Mouse (Mus musculus): ENCODE measurements around the gene Guca1a. TPM values are rescaled to one million over a fixed set of nuclear protein-coding genes. Genes with fewer than 3 reads are reported as not detected.

The Guca1a gene
- total RNA-seq, 2 experiments from 2014 or later, result 0.42 TPM; not detected in 1

- DNase-seq, result no peak
These were observed 19.8 kb upstream of the Guca1a start for GRCm38 (mm10) chr17:47420195-47420594.

GRCm38 (mm10) chr17:47409897-47410861 lies 9.8 kb upstream of the Guca1a start:
- peak; percentile 8 to 57 for DNase-seq

GRCm38 (mm10) chr17:47408558-47408898 lies 8.1 kb upstream of the Guca1a start:
- peak; percentile 36 to 73 for DNase-seq

DNA sequence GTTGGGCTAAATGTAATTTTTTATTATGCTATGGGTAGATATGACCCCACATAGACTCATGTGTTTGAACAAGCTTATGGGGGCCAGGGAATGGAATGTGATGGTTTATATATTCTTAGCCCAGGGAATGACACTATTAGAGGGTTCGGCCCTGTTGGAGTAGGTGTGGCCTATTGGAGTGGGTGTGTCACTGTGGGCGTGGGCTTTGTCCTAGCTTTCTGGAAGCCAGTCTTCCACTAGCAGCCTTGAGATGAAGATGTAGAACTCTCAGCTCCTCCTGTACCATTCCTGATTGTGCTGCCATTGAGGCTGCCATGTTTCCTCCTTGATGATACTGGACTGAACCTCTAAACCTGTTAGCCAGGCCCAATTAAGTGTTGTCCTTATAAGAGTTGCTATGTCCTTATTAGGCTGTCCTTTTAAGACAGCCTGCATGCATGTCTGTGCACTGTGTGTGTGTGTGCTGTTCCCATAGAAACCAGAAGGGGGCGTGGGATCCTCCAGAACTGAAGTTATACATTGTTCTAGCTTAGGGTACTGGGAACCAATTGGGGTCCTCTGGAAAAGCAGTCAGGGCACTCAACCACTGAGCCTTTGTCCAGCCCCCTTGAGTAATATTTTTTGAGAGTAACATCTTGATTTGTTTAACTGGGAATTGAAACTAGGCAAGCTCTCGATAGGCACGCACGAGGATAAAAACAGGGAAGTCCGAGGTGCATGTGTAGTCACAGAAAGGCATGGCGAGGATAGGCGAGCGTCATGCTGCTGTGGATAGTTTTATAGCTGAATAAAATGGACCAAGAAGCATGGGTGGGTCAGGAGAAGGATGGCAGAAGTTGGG lies 7.6 kb upstream of the Guca1a start:
- DNase-seq, result no peak

GRCm38 (mm10) chr17:47399091-47399490 lies 1.3 kb downstream of the Guca1a start:
- DNase-seq, result no peak

- DNase-seq, result peak; percentile 50 to 53
These were observed 4.9 kb downstream of the Guca1a start for GRCm38 (mm10) chr17:47395376-47395913.

GRCm38 (mm10) chr17:47394223-47394869 lies 6.0 kb downstream of the Guca1a start:
- DNase-seq, result peak; percentile 28 to 35

- peak; percentile 15 to 53 for DNase-seq
These were observed 13.7 kb downstream of the Guca1a start for GRCm38 (mm10) chr17:47386649-47387048.

- DNase-seq, result no peak
These were observed 15.2 kb downstream of the Guca1a start, which contains the start of gene Guca1b for GRCm38 (mm10) chr17:47385145-47385544. TSS of gene Guca1b (plus strand) at chr17:47385393.

DNA sequence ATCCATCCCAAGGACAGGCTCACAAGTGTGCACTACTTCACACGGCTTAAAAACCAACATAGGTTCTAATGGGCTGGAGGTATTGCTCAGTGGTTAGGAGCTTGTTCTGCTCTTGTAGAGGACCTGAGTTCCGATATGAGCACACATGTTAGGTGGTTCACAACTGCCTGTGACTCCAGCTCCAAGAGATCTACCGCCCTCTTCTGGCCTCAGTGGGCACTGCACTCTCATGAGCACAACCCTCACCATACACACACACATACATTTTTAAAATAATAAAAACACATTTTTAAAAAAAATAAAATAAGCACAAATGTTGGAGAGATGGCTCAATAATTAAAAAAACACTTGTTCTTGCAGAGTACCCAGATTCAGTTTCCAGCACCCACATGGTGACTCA lies 16.3 kb downstream of the Guca1a start:
- DNase-seq, result no peak

DNA sequence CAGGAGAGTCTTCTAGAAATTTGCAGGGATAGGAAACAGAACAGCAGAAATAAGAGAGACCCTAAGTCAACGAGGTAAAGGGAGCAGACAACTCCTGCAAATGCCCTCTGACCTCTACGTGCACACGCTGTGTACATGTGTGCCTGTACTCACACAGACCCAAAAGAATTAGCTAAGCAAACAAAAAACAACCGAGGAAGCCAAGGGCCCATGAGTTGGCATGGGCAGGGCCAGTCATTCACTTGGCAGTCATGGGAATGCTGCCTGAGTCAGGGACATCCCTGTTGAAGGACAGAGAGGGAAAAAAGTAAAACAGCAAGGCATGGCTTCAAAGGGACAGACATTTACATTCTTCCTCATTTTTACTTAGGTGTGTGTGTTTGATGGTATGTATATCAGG lies 17.1 kb downstream of the Guca1a start:
- no peak for DNase-seq

- DNase-seq, result no peak
These were observed 18.5 kb downstream of the Guca1a start for GRCm38 (mm10) chr17:47381917-47382316.

GRCm38 (mm10) chr17:47378133-47378532 lies 22.3 kb downstream of the Guca1a start:
- DNase-seq, result no peak

- DNase-seq, result no peak
These were observed 23.6 kb downstream of the Guca1a start for GRCm38 (mm10) chr17:47376779-47377280.

GRCm38 (mm10) chr17:47373991-47374390 lies 26.4 kb downstream of the Guca1a start:
- no peak for DNase-seq

GRCm38 (mm10) chr17:47371451-47371850 lies 28.9 kb downstream of the Guca1a start:
- peak; percentile 41 to 75 for DNase-seq

DNA sequence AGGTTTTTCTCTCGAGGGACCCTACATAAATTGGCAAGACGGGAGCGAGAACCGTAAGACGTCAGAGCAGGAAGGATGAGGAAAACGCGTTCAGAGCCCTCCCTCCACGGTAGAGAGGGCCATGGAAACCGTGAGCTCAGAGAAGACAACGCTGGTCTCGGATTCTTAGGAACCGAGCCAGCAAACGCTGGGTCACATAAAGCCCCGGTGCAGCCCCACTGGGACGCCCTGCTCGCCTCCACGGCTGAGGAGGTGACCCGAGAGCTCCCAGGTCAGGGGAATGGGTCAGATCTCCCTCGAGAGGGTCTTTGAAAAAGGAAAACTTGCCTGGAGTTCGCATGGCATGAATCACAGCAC lies 31.3 kb downstream of the Guca1a start:
- DNase-seq, result no peak

- peak; percentile 90 to 91 for DNase-seq
These were observed 31.8 kb downstream of the Guca1a start, which contains the start of gene Mrps10 for GRCm38 (mm10) chr17:47368401-47369086. TSS of gene Mrps10 (plus strand) at chr17:47368887.

DNA sequence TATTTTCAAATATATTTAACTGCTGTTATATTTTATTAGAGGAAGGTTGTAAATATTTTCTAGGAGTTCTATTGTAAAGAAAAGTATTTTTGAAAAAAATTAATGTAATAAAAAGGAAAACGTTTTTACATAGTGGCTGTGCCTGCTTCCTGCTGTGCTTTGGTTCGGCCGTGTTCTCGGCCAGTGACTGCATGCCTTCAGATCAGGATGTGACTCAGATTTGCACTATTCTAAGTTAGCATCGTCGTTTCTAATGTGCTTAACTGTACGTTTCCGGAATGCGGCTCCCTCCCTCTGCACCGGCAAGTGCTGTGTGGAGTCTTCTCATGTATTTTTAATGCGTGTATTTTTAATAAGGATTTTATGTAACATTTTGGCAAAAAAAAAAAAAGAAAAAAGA lies 39.0 kb downstream of the Guca1a start:
- DNase-seq, result no peak

DNA sequence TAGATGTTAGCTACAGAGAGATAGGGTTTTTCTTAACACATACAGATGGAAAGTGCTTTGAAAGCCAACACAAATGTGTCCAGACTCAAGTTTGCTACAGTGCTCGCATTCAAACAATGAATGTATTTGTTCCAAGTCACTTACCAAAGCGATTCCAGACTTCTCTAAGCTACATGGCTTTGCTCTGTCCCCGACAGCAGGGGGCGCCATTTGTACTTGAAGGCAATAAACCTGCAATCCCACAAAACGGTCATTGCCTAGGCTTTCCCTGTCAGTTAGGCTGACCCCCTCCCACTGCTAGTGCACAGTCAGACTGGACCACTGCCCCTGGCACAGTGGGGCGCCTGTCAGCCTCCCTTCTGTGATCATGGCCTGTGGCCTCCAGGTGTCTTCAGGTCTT lies 40.4 kb downstream of the Guca1a start:
- DNase-seq, result peak; percentile 15 to 63

DNA sequence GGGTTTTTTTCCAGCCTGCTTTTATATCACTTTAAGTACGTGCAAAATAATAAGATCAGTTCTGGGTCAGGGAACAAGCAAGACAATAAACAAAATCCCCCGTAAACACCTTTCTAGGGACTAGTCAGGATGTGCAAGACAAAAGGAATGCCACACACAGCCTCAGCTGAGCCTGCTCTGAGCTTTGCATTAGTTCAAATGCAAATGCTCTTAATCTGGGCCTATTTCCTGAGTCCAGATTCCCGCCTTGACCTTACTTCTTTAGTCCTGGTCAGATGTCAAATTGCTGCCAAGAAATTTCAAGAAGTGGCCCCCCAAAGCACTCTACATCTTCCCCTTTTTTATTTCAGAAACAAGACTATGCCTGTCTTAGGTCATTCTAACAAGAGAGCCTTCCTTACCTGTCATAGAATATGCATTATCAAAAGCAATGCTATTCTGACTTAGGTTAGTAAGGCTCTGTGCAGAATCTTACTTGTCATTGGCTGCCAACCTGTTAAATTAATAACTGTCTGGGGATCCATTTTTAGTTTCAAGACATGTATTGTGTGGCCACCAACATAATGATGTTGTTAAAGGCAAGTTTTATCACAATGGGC lies 50.6 kb downstream of the Guca1a start:
- no peak for DNase-seq

Data from heart, adult 18-20 months (tissue).